Mouse (Mus musculus): ENCODE data around the gene Wasf2. TPM values are rescaled to one million over a fixed set of nuclear protein-coding genes. Genes with fewer than 3 reads are reported as not detected.

Wasf2 gene
- total RNA-seq, 2 experiments from 2014 or later = 29.1 to 33.3 TPM

GRCm38 (mm10) chr4:133121974-133122637 lies 8.2 kb upstream of the Wasf2 start:
- no peak for DNase-seq (ENCODE audit: low spot score)

- no peak for DNase-seq (ENCODE audit: low spot score)
Observed at GRCm38 (mm10) chr4:133127079-133127478, 3.2 kb upstream of the Wasf2 start.

GRCm38 (mm10) chr4:133127894-133128293 lies 2.4 kb upstream of the Wasf2 start:
- DNase-seq (ENCODE audit: low spot score) = no peak

GRCm38 (mm10) chr4:133129391-133129790 lies 914 bp upstream of the Wasf2 start:
- no peak for DNase-seq (ENCODE audit: low spot score)

DNA sequence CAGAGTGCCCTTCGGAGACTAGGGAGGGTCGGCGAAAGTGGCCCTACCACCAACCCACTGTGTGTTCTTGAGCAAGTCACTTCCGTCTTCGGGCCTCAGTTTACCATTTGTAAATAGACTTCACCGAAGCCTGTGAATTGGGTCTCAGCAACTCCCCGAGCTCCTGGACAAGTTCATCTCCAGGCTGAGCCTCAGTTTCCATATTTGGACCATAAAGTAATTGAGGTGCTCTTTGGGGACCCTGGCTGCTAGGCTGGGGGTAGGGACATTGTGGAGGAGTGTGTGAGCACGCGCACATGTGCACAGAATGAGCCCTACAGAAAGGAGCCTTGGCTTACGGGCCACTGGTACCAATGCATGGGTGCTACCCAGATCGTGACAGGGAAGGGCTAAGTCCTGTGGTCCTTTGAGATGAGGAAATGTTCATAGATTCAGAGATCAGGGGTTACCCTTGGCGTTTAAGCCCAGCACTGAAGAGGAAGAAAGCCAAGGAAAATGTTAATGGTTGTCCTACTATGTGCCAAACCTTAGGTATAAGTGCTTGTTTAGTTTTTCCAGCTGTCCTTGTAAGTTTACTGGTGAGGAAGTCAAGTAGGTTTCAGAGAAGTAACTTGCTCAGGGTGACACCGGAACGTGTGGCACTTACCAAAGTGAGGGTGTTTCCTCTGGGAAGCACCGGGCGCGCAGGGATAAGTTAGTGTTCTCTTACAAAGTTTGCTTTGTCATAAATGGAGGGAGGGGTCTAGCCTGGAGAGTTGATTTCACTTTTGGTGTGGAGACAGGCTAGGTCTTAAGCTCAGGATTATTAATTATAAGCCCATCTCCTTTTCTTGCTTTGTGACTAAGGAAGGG lies 811 bp downstream of the Wasf2 start:
- no peak for DNase-seq (ENCODE audit: low spot score)

- peak; percentile 38 for DNase-seq (ENCODE audit: low spot score)
Observed at GRCm38 (mm10) chr4:133132027-133132426, 1.7 kb downstream of the Wasf2 start.

DNA sequence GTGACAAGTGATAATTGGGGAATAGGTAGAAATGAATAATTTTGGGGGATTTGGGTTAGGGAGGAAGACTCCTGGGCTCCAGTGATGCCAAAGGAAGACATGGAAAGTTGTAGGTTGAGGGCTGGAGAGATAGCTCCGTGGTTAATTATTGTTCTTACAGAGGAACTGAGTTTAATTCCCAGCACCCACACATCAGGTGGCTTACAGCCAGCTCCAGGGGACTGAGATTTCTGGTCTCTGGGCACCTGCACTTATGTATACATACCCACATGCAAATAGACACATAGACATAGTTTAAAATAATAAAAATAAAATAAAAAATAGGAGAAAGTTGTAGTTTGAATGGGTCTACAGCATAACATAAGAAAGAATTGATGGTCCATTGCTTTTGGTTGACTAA lies 6.6 kb downstream of the Wasf2 start:
- no peak for DNase-seq (ENCODE audit: low spot score)

DNA sequence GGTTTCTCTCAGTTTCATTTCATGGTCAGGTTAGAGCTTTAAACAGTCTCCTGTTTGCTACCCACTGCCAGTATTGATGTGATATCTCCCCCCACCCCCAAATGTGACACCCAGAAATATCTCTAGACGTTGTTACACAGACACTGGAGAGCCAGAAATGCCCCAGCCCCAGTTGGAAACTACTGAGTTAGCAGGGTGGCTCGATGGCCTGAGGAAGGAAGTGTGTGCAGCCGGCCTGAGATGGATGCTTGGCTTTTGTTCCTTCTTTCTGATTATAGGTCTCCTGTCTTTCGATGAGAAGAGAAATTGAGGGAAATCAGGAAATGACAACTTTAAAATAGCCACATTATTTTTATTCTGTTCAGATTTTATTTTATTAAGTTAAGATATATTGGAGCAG lies 8.7 kb downstream of the Wasf2 start:
- no peak for DNase-seq (ENCODE audit: low spot score)

DNA sequence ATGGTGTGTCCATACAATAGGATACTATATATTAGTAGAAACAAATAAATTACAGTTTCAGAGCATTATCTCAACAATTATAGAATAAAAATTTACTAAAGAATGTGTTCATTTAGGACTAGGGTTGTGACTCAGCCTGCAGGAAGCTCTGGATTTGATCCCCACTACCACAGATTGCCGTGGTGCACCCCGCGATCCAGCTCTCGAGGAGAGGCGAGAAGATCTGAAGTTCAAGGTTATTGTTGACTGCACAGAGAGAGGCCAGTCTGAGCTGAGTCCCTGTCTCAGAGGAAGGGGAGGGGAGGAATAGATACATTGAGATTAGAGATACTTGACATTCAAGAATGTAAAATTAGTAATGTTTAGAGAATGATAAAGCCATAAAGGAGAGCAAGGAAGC lies 24.7 kb downstream of the Wasf2 start:
- DNase-seq (ENCODE audit: low spot score) = no peak

DNA sequence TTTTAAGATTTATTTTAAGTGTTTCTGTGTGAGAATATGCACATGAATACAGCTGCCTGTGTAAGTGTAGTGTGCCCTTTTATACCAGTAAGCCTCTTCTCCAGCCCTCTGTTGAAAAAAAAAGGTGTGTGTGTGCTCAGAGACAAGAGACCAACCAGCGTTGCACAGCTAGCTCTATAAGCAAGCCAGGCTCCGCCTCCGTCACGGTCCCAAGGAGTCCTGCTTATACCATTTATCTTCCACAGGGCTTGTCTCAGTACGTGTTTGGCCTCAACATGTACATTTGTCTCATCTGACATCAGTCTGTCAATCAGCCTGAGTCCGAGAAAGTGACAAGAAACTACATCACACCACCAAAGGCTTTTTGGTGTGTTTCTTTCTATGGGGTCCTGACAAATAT lies 25.4 kb downstream of the Wasf2 start:
- DNase-seq (ENCODE audit: low spot score) = no peak

GRCm38 (mm10) chr4:133156422-133156821 lies 26.1 kb downstream of the Wasf2 start:
- peak; percentile 60 for DNase-seq (ENCODE audit: low spot score)

DNA sequence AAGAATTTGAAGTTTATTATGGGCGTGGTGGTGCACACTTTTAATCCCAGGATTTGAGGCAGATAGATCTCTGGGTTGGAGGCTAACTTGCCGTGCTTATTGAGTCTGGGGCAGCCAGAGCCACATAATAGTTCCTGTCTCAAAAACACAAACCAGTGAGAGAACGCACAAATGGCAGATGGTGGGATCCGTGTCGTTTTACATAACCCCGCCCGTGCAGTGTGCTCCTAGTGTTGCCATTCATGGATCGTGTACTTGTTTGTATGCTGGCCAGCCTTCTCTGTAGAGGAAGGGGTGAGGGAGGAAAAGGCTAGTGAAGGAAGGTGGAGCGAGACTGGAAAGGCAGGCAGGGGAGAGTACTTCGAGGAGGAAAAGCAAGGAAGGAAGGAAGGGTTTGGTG lies 26.5 kb downstream of the Wasf2 start:
- DNase-seq (ENCODE audit: low spot score) = peak; percentile 32

DNA sequence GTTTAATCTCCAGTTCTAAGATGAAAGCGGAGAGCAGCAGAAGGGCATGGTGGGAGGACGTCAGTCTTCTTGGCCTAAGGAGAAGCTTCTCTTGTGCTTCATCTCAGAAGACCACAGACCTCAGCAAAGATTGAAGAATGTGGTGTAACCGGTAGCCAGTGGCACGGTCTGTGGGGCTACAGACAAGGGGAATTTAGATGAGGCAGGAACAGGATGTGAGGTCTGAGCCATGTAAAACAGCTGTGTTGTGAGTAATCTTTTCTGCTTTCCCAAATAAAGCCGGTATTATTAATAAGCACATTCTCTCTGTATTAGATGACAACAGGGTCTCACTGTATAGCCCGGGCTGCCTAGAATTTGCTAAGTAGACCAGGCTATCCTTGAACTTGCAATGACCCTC lies 28.8 kb downstream of the Wasf2 start:
- no peak for DNase-seq (ENCODE audit: low spot score)

DNA sequence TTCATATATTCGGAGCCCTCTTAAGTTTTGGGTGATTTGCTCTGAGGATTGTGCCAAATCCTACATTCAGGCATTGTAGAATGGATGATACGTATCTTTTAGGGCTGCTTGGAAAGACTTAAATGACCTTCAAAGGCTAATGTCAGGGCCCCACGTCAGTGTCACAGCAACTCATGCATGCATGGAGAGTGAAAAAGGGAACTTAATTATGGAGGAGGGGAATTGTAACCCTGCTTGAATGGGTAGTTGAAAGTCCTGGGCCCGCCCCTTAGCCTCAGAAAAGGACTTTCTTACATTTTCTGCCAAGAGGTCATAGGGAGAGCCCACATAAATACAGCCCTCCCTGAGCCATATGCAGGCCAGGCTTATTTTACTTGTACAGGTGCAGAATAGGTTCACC lies 29.3 kb downstream of the Wasf2 start:
- no peak for DNase-seq (ENCODE audit: low spot score)

DNA sequence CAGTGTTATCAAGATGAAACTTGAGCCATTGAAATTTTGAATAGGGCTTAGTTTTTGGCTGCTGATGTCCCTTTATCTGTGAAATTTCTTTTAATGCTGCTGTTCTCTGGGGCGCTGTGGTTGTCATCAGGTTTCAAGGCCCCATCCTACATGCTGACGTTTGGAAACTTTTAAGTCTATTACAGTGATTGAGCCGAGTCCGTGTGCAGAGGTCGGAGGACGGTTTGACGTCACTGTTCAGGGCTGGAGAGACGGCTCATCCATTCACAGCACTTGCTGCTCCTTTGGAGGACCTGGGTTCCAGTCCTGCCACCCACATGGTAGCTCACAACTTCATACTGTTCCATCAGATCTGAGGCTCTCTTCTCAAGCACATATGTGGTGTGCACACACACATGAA lies 29.9 kb downstream of the Wasf2 start:
- DNase-seq (ENCODE audit: low spot score) = no peak

- no peak for DNase-seq (ENCODE audit: low spot score)
Observed at GRCm38 (mm10) chr4:133160821-133161220, 30.5 kb downstream of the Wasf2 start.

- DNase-seq (ENCODE audit: low spot score) = no peak
Observed at GRCm38 (mm10) chr4:133162196-133162595, 31.9 kb downstream of the Wasf2 start.

- no peak for DNase-seq (ENCODE audit: low spot score)
Observed at GRCm38 (mm10) chr4:133166773-133167172, 36.5 kb downstream of the Wasf2 start.

DNA sequence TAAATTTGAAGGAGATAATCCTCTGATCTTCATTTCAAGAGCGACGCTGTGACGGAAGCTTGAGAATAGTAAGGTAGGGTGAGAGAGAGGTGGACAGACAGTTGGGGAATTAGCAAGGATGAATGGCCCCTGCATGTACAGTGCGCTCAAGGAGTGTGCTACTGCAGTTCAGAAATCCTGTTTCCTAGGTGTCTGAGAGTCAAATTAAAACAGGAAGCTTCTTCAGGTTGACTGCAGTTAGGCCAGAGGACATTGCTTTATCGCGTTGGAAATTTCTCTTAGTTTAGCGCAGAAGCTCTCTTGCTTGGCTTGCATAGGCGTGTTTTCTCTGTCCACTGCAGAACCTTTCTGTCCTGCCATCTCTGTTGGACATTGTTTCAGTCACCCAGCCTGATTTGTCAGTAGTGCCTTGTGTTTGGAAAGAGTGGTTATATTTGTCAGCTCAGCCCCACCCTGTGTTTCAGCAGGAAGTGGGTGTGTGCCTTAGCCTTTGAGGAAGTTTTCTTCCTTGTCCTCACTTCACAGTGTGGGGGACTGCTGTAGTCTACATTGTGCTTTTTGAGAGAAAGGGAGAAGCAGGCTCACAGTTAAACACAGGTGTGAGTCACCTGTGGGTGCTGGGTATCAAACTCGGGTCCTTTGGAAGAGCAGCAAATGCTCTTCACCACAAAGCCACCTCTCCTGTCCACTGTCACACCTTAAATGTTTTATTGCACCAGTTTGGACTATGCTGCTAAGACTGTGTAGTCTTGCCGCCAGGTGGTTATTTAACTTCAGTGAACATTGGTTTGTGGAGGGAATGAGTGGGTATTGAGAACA lies 39.1 kb downstream of the Wasf2 start:
- peak; percentile 53 for DNase-seq (ENCODE audit: low spot score)

GRCm38 (mm10) chr4:133170056-133170524 lies 39.8 kb downstream of the Wasf2 start:
- DNase-seq (ENCODE audit: low spot score) = no peak

- no peak for DNase-seq (ENCODE audit: low spot score)
Observed at GRCm38 (mm10) chr4:133170616-133171015, 40.3 kb downstream of the Wasf2 start.

- no peak for DNase-seq (ENCODE audit: low spot score)
Observed at GRCm38 (mm10) chr4:133172451-133172850, 42.1 kb downstream of the Wasf2 start.
